Mouse (Mus musculus) neural tube, embryonic 14.5 days (tissue): ENCODE results near the gene Amy1. TPM values are rescaled to one million over a fixed set of nuclear protein-coding genes. Genes with fewer than 3 reads are reported as not detected.
"Not testable (repeated sequence)": the region's sequence is repeated elsewhere in the genome, so short reads cannot be mapped to it uniquely, and the experiment has no call there.

Source experiments
- ATAC-seq: fragments of 200-750 bp; cut with Nextera tagmentation; 2 replicates; pipeline ENCODE4 v1.8.0; 2017; ENCODE audit warnings: low read depth, mild to moderate bottlenecking, moderate TSS enrichment, moderate library complexity
- H3K27ac ChIP-seq: fragments of 300-500 bp; sonication (generic); 2 replicates; pipeline ENCODE4 v1.5.1; 2014; ENCODE audit warnings: low read depth, mild to moderate bottlenecking, control low read depth, low read length, moderate library complexity, mixed read lengths
- H3K27me3 ChIP-seq: fragments of 300-500 bp; sonication (generic); 2 replicates; pipeline ENCODE4 v1.6.1; 2014; ENCODE audit warnings: low read length; ENCODE audit not compliant: control insufficient read depth, insufficient read depth
- H3K36me3 ChIP-seq: fragments of 300-500 bp; sonication (generic); 2 replicates; pipeline ENCODE4 v1.6.1; 2014; ENCODE audit warnings: low read length, mixed read lengths; ENCODE audit not compliant: control insufficient read depth, insufficient read depth
- H3K4me1 ChIP-seq: fragments of 300-500 bp; sonication (generic); 2 replicates; pipeline ENCODE4 v1.6.1; 2014; ENCODE audit warnings: low read length; ENCODE audit not compliant: control insufficient read depth, insufficient read depth
- H3K4me2 ChIP-seq: fragments of 300-500 bp; sonication (generic); 2 replicates; pipeline ENCODE4 v1.6.1; 2014; ENCODE audit warnings: mild to moderate bottlenecking, low read depth, low read length, control low read depth
- H3K4me3 ChIP-seq: fragments of 300-500 bp; sonication (generic); 2 replicates; pipeline ENCODE4 v1.5.1; 2014; ENCODE audit warnings: low read depth, low read length, control low read depth, mixed read lengths
- H3K9ac ChIP-seq: fragments of 300-500 bp; sonication (generic); replicated peaks from 2 replicates; pipeline ENCODE4 v1.6.1; 2014; ENCODE audit warnings: low read depth, mild to moderate bottlenecking, control low read depth, low read length, mixed read lengths
- H3K9me3 ChIP-seq: fragments of 300-500 bp; sonication (generic); 2 replicates; pipeline ENCODE4 v1.6.1; 2016; ENCODE audit warnings: low read length; ENCODE audit not compliant: control insufficient read depth
- WGBS: fragments of 180-500 bp; shearing (Covaris S2); extraction: QIAGEN DNeasy Blood & Tissue Kit; methylation state at CpG from one replicate; pipeline ENCODE4 v1.1.7; 2014; 5-methylcytosine and 5-hydroxymethylcytosine counted together
- polyA plus RNA-seq: library from polyadenylated mRNA; unstranded; fragments of >200 nt; fragmentation: Nextera tagmentation; extraction: Ambion mirVana; gene quantifications from 2 replicates; pipeline ENCODE4 v1.2.1, GENCODE M21; 2014

Amy1 gene
- polyA plus RNA-seq, 1 experiment from 2014 or later, result 32.5 TPM

DNA sequence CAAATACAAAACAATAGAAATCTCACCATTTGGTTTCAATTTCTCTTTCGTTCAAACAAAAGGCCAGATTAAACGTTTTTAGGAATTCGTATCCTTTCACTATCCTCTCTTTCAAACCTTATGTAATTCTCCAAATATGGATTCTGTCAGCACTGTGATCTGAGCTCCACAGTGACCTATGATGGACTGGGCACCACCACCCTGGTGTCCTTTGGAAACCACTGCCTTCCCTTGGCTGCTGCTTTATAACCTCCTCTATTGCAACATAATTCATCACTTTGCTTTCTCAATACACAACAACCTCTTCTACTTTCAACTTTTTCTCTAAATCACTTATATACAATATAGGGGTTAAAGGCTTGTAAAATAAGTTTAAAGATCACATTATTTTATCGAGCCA, 31.9 kb downstream of the Amy1 start:
- Histone ChIP-seq H3K9ac (no peak overlapping the region), H3K4me1 (no peaks in the 10 kb centered on the region), H3K36me3 (no peaks in the 10 kb centered on the region), H3K9me3 (no peaks in the 10 kb centered on the region), H3K4me2 (no peak overlapping the region), H3K4me3 (no peak overlapping the region), H3K27me3 (no peaks in the 10 kb centered on the region), H3K27ac (no peak overlapping the region)
- no peak for ATAC-seq
- 79% methylated on average over 4 of the region's 4 CpGs for WGBS

DNA sequence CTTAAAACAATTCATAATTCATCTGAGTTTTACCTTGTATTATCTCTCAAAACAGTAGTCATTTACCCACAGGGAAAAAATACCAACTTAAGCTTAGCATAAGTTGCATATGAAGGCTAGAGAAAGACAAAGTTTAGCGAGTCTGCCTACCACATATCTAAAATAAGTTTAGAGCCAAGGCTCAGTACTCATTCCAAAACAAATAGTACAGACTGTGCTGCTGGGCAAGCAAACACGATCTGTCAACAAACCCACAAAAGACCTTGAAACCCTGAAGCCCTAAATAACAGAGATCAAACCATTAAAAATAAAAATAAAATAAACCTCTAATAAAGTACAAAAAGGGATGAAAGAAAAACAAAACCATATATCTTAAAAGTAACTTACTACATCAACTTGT, 32.4 kb downstream of the Amy1 start:
- ATAC-seq, result no peak
- 85% methylated on average over 2 of the region's 2 CpGs for WGBS

DNA sequence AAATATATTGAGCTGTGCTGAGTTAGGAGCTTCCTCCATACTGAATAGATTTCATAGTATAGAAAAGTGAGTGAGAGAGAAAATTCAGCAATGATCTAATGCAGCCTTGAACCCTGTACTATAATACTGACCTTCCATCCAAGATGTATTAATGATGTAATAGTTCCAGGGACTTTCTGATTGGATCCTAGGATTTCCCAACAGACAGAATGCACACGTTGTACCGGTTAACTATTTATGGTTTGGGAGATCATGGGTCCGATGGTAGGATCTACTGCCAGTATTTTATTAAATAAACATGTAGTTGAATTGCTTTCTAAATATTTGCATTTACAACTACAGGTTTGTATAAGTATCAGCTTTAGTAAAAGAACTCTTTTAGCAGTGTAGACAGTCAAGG, 34.3 kb downstream of the Amy1 start:
- Histone ChIP-seq H3K4me1 (no peaks in the 10 kb centered on the region), H3K27me3 (no peaks in the 10 kb centered on the region), H3K4me3 (no peak overlapping the region), H3K27ac (no peak overlapping the region), H3K4me2 (no peak overlapping the region), H3K36me3 (no peaks in the 10 kb centered on the region), H3K9ac (no peak overlapping the region), H3K9me3 (no peaks in the 10 kb centered on the region)
- ATAC-seq, result no peak
- WGBS, result 85% methylated on average over 3 of the region's 3 CpGs

More for the DNA sequence above, 32.4 kb downstream of the Amy1 start:
- Histone ChIP-seq H3K4me2 (no peak overlapping the region), H3K27ac (no peak overlapping the region), H3K36me3 (no peaks in the 10 kb centered on the region), H3K9me3 (no peaks in the 10 kb centered on the region), H3K4me1 (no peaks in the 10 kb centered on the region), H3K27me3 (no peaks in the 10 kb centered on the region), H3K9ac (no peak overlapping the region), H3K4me3 (no peak overlapping the region)

DNA sequence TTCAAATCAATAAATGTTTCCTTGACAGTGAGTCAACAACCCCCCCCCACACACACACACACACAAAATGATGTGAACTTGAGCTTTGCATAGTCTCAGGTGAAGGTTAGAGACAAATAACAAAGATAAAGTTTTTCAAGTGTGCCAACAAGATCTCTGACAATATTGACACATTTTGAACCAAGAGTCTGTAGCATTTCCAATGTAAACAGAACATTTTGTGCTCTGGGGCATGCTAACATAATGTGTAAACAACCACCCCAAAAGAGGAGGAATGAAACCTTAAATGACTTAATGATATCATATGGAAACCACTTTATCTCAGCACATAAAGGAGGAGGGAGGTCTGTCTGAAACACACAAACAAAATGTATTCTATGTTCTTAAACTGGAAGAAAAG, 66.8 kb downstream of the Amy1 start:
- H3K4me2 ChIP-seq, result no peak overlapping the region
- ATAC-seq, result no peak
- H3K27ac ChIP-seq, result no peak overlapping the region
- no peaks in the 10 kb centered on the region for H3K27me3 ChIP-seq
- no peaks in the 10 kb centered on the region for H3K4me1 ChIP-seq
- no peak overlapping the region for H3K4me3 ChIP-seq
- H3K9me3 ChIP-seq, result no peaks in the 10 kb centered on the region
- H3K36me3 ChIP-seq, result no peaks in the 10 kb centered on the region
- H3K9ac ChIP-seq, result no peak overlapping the region

DNA sequence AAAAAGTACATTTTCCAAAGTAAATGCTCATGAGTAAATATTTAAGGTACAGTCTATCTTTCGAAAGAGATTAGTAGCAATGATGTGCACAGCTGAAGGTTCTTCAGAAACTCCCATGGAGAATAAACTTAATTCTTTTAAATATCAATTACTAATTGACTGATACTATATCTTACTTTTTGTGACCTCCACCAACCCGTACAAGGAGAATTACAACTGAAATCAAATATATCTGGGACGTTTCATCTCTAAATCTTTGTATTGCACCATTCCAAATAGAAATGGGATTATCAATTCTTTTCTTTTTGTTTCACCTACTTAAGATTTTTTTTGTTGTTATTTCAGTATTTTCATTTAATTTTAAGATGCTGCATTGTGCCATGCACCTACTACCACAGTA, 74.2 kb downstream of the Amy1 start, which contains the start of gene Amy2a1:
Amy2a1 (minus strand) TSS at position 101 of the 400 bp plus-strand sequence.
- not testable (repeated sequence) for ATAC-seq, H3K4me1 ChIP-seq, H3K36me3 ChIP-seq, H3K27me3 ChIP-seq, H3K4me3 ChIP-seq, H3K4me2 ChIP-seq, H3K9ac ChIP-seq, H3K9me3 ChIP-seq, H3K27ac ChIP-seq
- WGBS, result 91% methylated on average over 2 of the region's 3 CpGs

Other genes starting within 250 kb of the Amy1 start
- gene Amy2a1, start 74.3 kb downstream of the Amy1 start, polyA plus RNA-seq, result not detected in 2 replicates
- 61.5 and 70.8 TPM in 2 replicates for gene Rnpc3, start 23.4 kb upstream of the Amy1 start, polyA plus RNA-seq